Mouse (Mus musculus) left cerebral cortex, adult 18-20 months (tissue): ENCODE data around the gene Pibf1. TPM values are rescaled to one million over a fixed set of nuclear protein-coding genes. Genes with fewer than 3 reads are reported as not detected.

Source experiments
- DNase-seq, 2 experiments: peaks; one replicate each; pipeline ENCODE4 v3.0.0; 2021 to 2022; ENCODE audit warnings: low spot score in 2 of 2, mixed read lengths in 1 of 2
- total RNA-seq, 2 experiments: library from RNA; stranded (reverse); gene quantifications; 2 replicates each; pipeline ENCODE4 v1.2.3; 2021

Pibf1 gene
- total RNA-seq, 2 experiments from 2014 or later = 11.6 to 12.4 TPM

- no peak for DNase-seq
These were observed 37.1 kb downstream of the Pibf1 start for GRCm38 (mm10) chr14:99136297-99136696.

GRCm38 (mm10) chr14:99140036-99140435 is 40.8 kb downstream of the Pibf1 start:
- DNase-seq = no peak

GRCm38 (mm10) chr14:99141786-99142633 is 42.8 kb downstream of the Pibf1 start:
- peak; percentile 83 to 91 for DNase-seq

GRCm38 (mm10) chr14:99146841-99147240 is 47.6 kb downstream of the Pibf1 start:
- no peak for DNase-seq

- no peak for DNase-seq
These were observed 53.5 kb downstream of the Pibf1 start for GRCm38 (mm10) chr14:99152683-99153082.

- no peak for DNase-seq
These were observed 60.7 kb downstream of the Pibf1 start for GRCm38 (mm10) chr14:99159940-99160339.

GRCm38 (mm10) chr14:99163051-99163450 is 63.8 kb downstream of the Pibf1 start:
- no peak for DNase-seq

GRCm38 (mm10) chr14:99174138-99174745 is 75.0 kb downstream of the Pibf1 start:
- DNase-seq = no peak

- DNase-seq = no peak
These were observed 77.3 kb downstream of the Pibf1 start for GRCm38 (mm10) chr14:99176559-99176958.

- DNase-seq = no peak
These were observed 91.0 kb downstream of the Pibf1 start for GRCm38 (mm10) chr14:99190153-99190790.

GRCm38 (mm10) chr14:99205865-99206264 is 106.6 kb downstream of the Pibf1 start:
- no peak for DNase-seq

GRCm38 (mm10) chr14:99206591-99206990 is 107.4 kb downstream of the Pibf1 start:
- no peak for DNase-seq

GRCm38 (mm10) chr14:99210431-99210830 is 111.2 kb downstream of the Pibf1 start:
- DNase-seq = no peak

GRCm38 (mm10) chr14:99218396-99219012 is 119.3 kb downstream of the Pibf1 start:
- DNase-seq = no peak

- DNase-seq = no peak
These were observed 120.5 kb downstream of the Pibf1 start for GRCm38 (mm10) chr14:99219757-99220171.

GRCm38 (mm10) chr14:99225929-99226328 is 126.7 kb downstream of the Pibf1 start:
- no peak for DNase-seq

- DNase-seq = no peak
These were observed 130.0 kb downstream of the Pibf1 start for GRCm38 (mm10) chr14:99229071-99229780.

- DNase-seq = no peak
These were observed 133.8 kb downstream of the Pibf1 start for GRCm38 (mm10) chr14:99233056-99233455.

GRCm38 (mm10) chr14:99237115-99237514 is 137.9 kb downstream of the Pibf1 start:
- no peak for DNase-seq

GRCm38 (mm10) chr14:99240563-99240962 is 141.3 kb downstream of the Pibf1 start:
- no peak for DNase-seq

GRCm38 (mm10) chr14:99244508-99244907 is 145.3 kb downstream of the Pibf1 start:
- no peak for DNase-seq
